Mouse (Mus musculus) erythroid progenitor cell, adult 5-6 weeks (primary cell): ENCODE data around the gene Tfec. TPM values are rescaled to one million over a fixed set of nuclear protein-coding genes. Genes with fewer than 3 reads are reported as not detected.

ENCODE experiments used
- ATAC-seq: replicated peaks from 2 replicates; pipeline ENCODE4 v1.8.0; 2016; ENCODE audit warnings: moderate number of reproducible peaks, mild to moderate bottlenecking, moderate TSS enrichment, inconsistent platforms; ENCODE audit not compliant: poor library complexity, low FRiP score, severe bottlenecking
- total RNA-seq, 2 experiments: library from RNA; stranded (forward) in 1 of 2; stranded (reverse) in 1 of 2; fragments of 150-400 nt in 1 of 2; fragments of 186-747, 209-891 nt in 1 of 2; gene quantifications; 2 replicates each; pipeline versions ENCODE4 v1.2.3 to v1.2.4; 2015 to 2017; ENCODE audit warnings: low replicate concordance in 2 of 2

Tfec gene
- total RNA-seq, 2 experiments from 2014 or later, result 5.4 to 13.4 TPM

DNA sequence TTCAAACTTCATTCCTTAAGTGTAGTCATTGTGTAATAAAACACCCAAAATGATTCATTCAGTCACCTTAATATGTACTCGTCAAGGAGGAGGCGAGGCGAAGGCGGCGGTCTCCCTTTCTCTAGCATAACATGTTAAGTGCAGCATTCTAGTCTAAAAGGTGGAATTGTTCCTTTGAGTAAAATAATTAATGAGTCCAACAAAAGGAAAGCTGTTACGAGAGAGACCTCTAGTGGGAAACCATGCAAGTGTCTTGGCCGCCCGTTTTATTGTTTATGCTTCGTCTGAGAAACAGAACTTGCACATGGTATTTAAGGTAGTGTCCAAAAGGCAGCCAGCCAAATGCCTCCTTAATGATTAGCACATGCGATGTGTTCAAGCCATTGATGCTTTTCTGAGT lies 100.6 kb downstream of the Tfec start:
- no peak for ATAC-seq

GRCm38 (mm10) chr6:16796914-16797313 lies 101.3 kb downstream of the Tfec start:
- ATAC-seq, result no peak

- no peak for ATAC-seq
Observed at GRCm38 (mm10) chr6:16794036-16794435, 104.2 kb downstream of the Tfec start.

GRCm38 (mm10) chr6:16785166-16785565 lies 113.1 kb downstream of the Tfec start:
- no peak for ATAC-seq

Other genes with a start within 250 kb of the Tfec start
- 3.8 and 22.0 TPM in 2 replicates for gene Tes, start 166.7 kb upstream of the Tfec start, total RNA-seq (2015; ENCODE audit: low replicate concordance)
- gene Tes, start 166.7 kb upstream of the Tfec start, total RNA-seq (2017; ENCODE audit: low replicate concordance), result 4.5 and 5.3 TPM in 2 replicates